Mouse (Mus musculus) layer of hippocampus, adult 18-20 months (tissue): ENCODE measurements around the gene Slc25a24. TPM values are rescaled to one million over a fixed set of nuclear protein-coding genes. Genes with fewer than 3 reads are reported as not detected.

ENCODE experiments used
- DNase-seq, 2 experiments: peaks; one replicate each; pipeline ENCODE4 v3.0.0; 2022; ENCODE audit warnings: low spot score in 2 of 2
- total RNA-seq, 2 experiments: library from RNA; stranded (reverse); gene quantifications; 2 replicates each; pipeline ENCODE4 v1.2.3; 2021

Gene Slc25a24
- total RNA-seq, 2 experiments from 2014 or later: 2.8 to 3.2 TPM

DNA sequence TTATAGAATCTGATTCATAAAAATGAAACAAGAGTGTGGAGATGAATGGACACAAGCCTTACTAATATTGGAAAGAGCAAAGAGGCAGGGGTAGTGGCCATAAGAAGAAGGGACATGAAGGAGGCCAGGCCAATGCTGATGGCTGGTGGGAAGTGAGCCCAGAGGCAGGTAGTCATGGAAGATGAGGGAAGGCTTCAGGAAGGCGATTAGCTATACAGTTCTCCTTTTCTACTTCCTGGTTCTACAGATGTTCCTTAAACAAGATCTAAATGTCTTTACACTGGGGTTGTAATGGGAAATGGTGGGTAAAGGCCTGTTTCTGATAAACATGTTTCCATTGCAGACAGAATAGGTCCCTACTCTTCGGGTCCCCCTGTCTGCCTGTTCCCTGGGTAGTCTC, 46.2 kb downstream of the Slc25a24 start:
- no peak for DNase-seq

DNA sequence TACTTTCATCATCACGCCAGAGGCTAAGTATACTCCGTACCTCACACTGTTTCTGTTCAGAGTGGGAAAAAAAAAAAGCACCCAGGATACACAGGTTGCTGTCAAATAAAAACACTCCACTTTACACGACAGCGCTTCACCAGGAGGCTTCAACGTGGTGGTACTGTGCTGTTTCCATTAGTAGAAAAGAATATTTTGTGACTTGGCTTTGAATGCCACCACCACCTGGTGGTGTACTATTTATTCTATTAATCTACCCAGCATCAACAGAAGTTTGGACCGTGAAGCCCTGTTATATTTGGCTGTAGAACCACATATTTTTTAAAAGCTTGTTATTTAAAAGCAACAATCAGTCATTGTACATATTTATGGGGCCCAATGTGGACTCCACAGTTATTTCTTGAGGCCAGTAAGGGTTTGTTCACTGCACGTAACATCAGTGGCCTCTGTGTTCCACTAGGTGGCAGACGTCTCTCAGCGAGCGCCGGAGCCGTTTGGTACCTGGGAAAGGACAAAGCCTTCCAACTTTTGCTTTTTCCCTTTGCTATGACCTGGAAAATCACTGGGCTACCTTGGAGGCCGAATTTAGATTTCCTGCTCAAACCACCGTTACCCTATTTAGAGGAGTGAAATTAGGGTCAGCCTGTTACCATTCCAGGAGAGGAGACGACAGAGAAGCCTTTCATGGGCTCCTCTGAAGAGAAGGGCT, 48.3 kb downstream of the Slc25a24 start:
- peak; percentile 62 to 85 for DNase-seq

DNA sequence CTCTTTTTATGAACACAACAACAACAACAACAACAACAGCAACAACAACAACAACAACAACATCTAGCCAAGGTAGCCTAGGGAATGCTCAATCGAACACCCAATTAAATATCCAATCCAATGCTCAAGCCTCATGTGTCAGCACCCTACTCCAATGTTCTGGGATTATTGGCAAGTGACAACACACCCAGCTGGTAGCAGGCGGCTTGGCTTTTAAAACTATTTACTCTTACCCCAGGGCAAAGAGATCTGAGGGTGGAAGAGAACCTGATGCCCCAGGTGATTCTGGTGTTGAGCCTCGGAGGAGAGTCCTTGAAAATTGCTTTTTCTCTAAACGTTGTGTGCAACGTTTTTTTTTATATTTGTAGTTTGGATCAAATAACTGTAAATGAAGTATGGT, 51.4 kb downstream of the Slc25a24 start:
- DNase-seq: peak; percentile 14 to 52

- DNase-seq: peak in 1 of 2 experiments; percentile 11
Measured at GRCm38 (mm10) chr3:109178705-109179104, 55.8 kb downstream of the Slc25a24 start.

- DNase-seq: no peak
Measured at GRCm38 (mm10) chr3:109179528-109180076, 56.7 kb downstream of the Slc25a24 start.

- DNase-seq: no peak
Measured at GRCm38 (mm10) chr3:109196166-109196565, 73.2 kb downstream of the Slc25a24 start.

- DNase-seq: no peak
Measured at GRCm38 (mm10) chr3:109199280-109199679, 76.3 kb downstream of the Slc25a24 start.

- no peak for DNase-seq
Measured at GRCm38 (mm10) chr3:109212322-109212721, 89.4 kb downstream of the Slc25a24 start.

GRCm38 (mm10) chr3:109216352-109216751, 93.4 kb downstream of the Slc25a24 start:
- no peak for DNase-seq

Other genes with a start within 250 kb of the Slc25a24 start
- gene Fndc7, start 233.1 kb upstream of the Slc25a24 start, total RNA-seq: under 1 TPM in 1 of 2 experiments, not detected in 1; 0.10 TPM
- 10 to 100 TPM; 44.4 to 50.6 TPM for gene Prpf38b, start 211.4 kb upstream of the Slc25a24 start, total RNA-seq
- 1 to 10 TPM; 1.6 to 2.5 TPM for gene Henmt1, start 183.3 kb upstream of the Slc25a24 start, total RNA-seq
- gene Gm9857, start 182.7 kb upstream of the Slc25a24 start, total RNA-seq: not detected
- gene Fam102b, start 95.5 kb upstream of the Slc25a24 start, total RNA-seq: 10 to 100 TPM; 25.8 to 27.0 TPM
- not detected for gene Slc25a54, start 42.7 kb upstream of the Slc25a24 start, total RNA-seq
- gene Vav3, start 217.5 kb downstream of the Slc25a24 start, total RNA-seq: 10 to 100 TPM; 13.0 to 16.5 TPM